In the genomic region with DNA sequence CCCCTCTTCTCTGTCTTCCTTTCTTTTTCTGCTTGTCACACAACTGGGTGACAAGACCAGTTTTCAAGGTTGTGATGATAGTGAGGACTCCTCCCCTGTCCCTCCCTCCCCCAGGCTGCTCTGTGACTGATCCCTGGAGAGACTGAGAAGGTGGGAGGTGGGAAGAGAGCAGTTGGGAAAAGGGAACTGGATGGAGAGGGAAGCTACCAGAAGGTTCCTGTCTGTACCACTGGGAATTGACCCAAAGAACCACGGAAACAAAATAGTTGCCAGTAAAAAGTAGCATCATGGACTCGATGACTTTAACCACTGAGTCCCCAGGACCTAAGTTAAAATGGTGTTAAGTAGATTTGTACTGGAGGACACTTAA, we compare ENCODE assay signal across 10 mouse cellular contexts.
DNase-seq lines count a peak whose midpoint lies in the region; ATAC-seq lines count a peak whose summit lies in the region.
"Had no signal": no experiment of that assay in that cellular context is flagged by ENCODE, and none has a peak within 500 bp of the region (broad histone marks: within the 10 kb centered on the region; RNA-seq: fewer than 3 reads in every experiment).

No protein-coding gene starts in this region.

- H3K36me3 ChIP-seq in lung, embryonic 15.5 days = no peaks in the 10 kb centered on the region
- no peaks in the 10 kb centered on the region for H3K36me3 ChIP-seq in hindbrain, embryonic 12.5 days
- H3K36me3 ChIP-seq in stomach, embryonic 14.5 days (ENCODE audit: control insufficient read depth, insufficient read depth, low read length) = no peaks in the 10 kb centered on the region
- H3K36me3 ChIP-seq in midbrain, embryonic 14.5 days (ENCODE audit: control insufficient read depth, insufficient read depth, low read length) = no peaks in the 10 kb centered on the region

- peak; percentile 24 for DNase-seq in gastrocnemius, adult 18-20 months (ENCODE audit: low spot score)
- DNase-seq in gastrocnemius, postnatal 4 days (ENCODE audit: low spot score in 2 of 2) = no peak
- no peak for DNase-seq in lung, adult 18-20 months
- DNase-seq in layer of hippocampus, postnatal 10 days (ENCODE audit: low spot score in 2 of 2) = no peak
- no peak for DNase-seq in midbrain, embryonic 14.5 days

- no peaks in the 10 kb centered on the region for H3K9me3 ChIP-seq in lung, embryonic 15.5 days
- H3K9me3 ChIP-seq in hindbrain, embryonic 12.5 days (replicated peaks) = no peaks in the 10 kb centered on the region
- no peaks in the 10 kb centered on the region for H3K9me3 ChIP-seq in stomach, embryonic 14.5 days (ENCODE audit: control insufficient read depth, low read depth, low read length)
- no peaks in the 10 kb centered on the region for H3K9me3 ChIP-seq in midbrain, embryonic 14.5 days (ENCODE audit: control insufficient read depth, low read length)

- peak overlapping the region; percentile 7; the same call in 1 of the 2 replicates for H3K4me2 ChIP-seq in lung, embryonic 15.5 days
- no peak overlapping the region for H3K4me2 ChIP-seq in hindbrain, embryonic 12.5 days (replicated peaks)
- H3K4me2 ChIP-seq in stomach, embryonic 14.5 days (replicated peaks; ENCODE audit: low read depth, low read length) = 0 out of 2 replicates have a peak overlapping the region, but pooled peaks have one; percentile 11
- H3K4me2 ChIP-seq in midbrain, embryonic 14.5 days (ENCODE audit: low read length) = no peak overlapping the region

- no peaks in the 10 kb centered on the region for H3K27me3 ChIP-seq in lung, embryonic 15.5 days
- no peaks in the 10 kb centered on the region for H3K27me3 ChIP-seq in hindbrain, embryonic 12.5 days
- H3K27me3 ChIP-seq in stomach, embryonic 14.5 days (ENCODE audit: control insufficient read depth, insufficient read depth, low read length) = no peaks in the 10 kb centered on the region
- no peaks in the 10 kb centered on the region for H3K27me3 ChIP-seq in midbrain, embryonic 14.5 days (ENCODE audit: control insufficient read depth, insufficient read depth, low read length)
- H3K27me3 ChIP-seq: CH12.LX had no signal

- no peak overlapping the region for H3K9ac ChIP-seq in lung, embryonic 15.5 days
- no peak overlapping the region for H3K9ac ChIP-seq in hindbrain, embryonic 12.5 days
- no peak overlapping the region; the same call in 1 of the 2 replicates for H3K9ac ChIP-seq in stomach, embryonic 14.5 days (replicated peaks; ENCODE audit: low read depth, low read length)
- no peak overlapping the region for H3K9ac ChIP-seq in midbrain, embryonic 14.5 days (replicated peaks; ENCODE audit: low read length)

- H3K4me3 ChIP-seq in lung, embryonic 15.5 days = no peak overlapping the region
- H3K4me3 ChIP-seq in hindbrain, embryonic 12.5 days = no peak overlapping the region
- H3K4me3 ChIP-seq in stomach, embryonic 14.5 days (ENCODE audit: low read depth, low read length) = no peak overlapping the region
- no peak overlapping the region for H3K4me3 ChIP-seq in midbrain, embryonic 14.5 days (replicated peaks; ENCODE audit: low read depth, low read length)
- H3K4me3 ChIP-seq: left cerebral cortex, adult 2 months had no signal

- peak; percentile 51 for ATAC-seq in lung, embryonic 15.5 days (ENCODE audit: borderline replicate concordance, extremely low read depth, low FRiP score, low TSS enrichment)
- ATAC-seq in hindbrain, embryonic 12.5 days (ENCODE audit: low FRiP score) = no peak
- 0 out of 2 replicates have a peak, but pooled peaks have one; percentile 21 for ATAC-seq in stomach, embryonic 14.5 days (ENCODE audit: insufficient number of reproducible peaks, insufficient read depth, low FRiP score, low read depth)
- no peak for ATAC-seq in midbrain, embryonic 14.5 days (ENCODE audit: low FRiP score, low TSS enrichment)

- WGBS in lung, embryonic 15.5 days = 14% methylated on average over 2 of the region's 2 CpGs
- 64% methylated on average over 2 of the region's 2 CpGs for WGBS in hindbrain, embryonic 12.5 days
- 30% methylated on average over 2 of the region's 2 CpGs for WGBS in stomach, embryonic 14.5 days
- WGBS in midbrain, embryonic 14.5 days = 75% methylated on average over 2 of the region's 2 CpGs

- peak overlapping the region; percentile 74 for H3K27ac ChIP-seq in lung, embryonic 15.5 days
- H3K27ac ChIP-seq in hindbrain, embryonic 12.5 days = peak overlapping the region; percentile 49; the same call in 1 of the 2 replicates
- peak overlapping the region; percentile 83; the same call in 1 of the 2 replicates for H3K27ac ChIP-seq in stomach, embryonic 14.5 days (ENCODE audit: low read length)
- H3K27ac ChIP-seq in midbrain, embryonic 14.5 days (replicated peaks; ENCODE audit: low read depth, low read length) = no peak overlapping the region
- H3K27ac ChIP-seq: left cerebral cortex, adult 2 months had no signal

- peaks cover 54% of the 10 kb centered on the region for H3K4me1 ChIP-seq in lung, embryonic 15.5 days
- peaks cover 22% of the 10 kb centered on the region for H3K4me1 ChIP-seq in hindbrain, embryonic 12.5 days
- peaks cover 27% of the 10 kb centered on the region for H3K4me1 ChIP-seq in stomach, embryonic 14.5 days (ENCODE audit: control insufficient read depth, insufficient read depth, low read length)
- H3K4me1 ChIP-seq in midbrain, embryonic 14.5 days (ENCODE audit: control insufficient read depth, insufficient read depth, low read length) = peaks cover 13% of the 10 kb centered on the region

Comparison
In these comparisons a context has a peak if more than half of its experiments do, and no peak if none do; other contexts are left out.
1. ATAC-seq: peak in lung, embryonic 15.5 days (single experiment) and stomach, embryonic 14.5 days (single experiment); none in hindbrain, embryonic 12.5 days (single experiment) and midbrain, embryonic 14.5 days (single experiment).
2. H3K4me2 ChIP-seq: peak in lung, embryonic 15.5 days (single experiment) and stomach, embryonic 14.5 days (single experiment); none in hindbrain, embryonic 12.5 days (single experiment) and midbrain, embryonic 14.5 days (single experiment).